Mouse (Mus musculus) stomach, embryonic 14.5 days (tissue): ENCODE data around the gene Cbx4. TPM values are rescaled to one million over a fixed set of nuclear protein-coding genes. Genes with fewer than 3 reads are reported as not detected.
A peak's percentile ranks its signal among the peaks of the same experiment; 100 is the strongest.

Source experiments
- ATAC-seq: fragments of 200-750 bp; cut with Nextera tagmentation; 2 replicates; pipeline ENCODE4 v1.8.0; 2017; ENCODE audit warnings: low read depth, moderate TSS enrichment; ENCODE audit not compliant: insufficient number of reproducible peaks, insufficient read depth, low FRiP score
- H3K27ac ChIP-seq: fragments of 300-500 bp; sonication (generic); 2 replicates; pipeline ENCODE4 v1.5.1; 2014; ENCODE audit warnings: mild to moderate bottlenecking, low read length, moderate library complexity, mixed read lengths
- H3K27me3 ChIP-seq: fragments of 300-500 bp; sonication (generic); 2 replicates; pipeline ENCODE4 v1.6.1; 2014; ENCODE audit warnings: low read length, control low read depth, mixed read lengths; ENCODE audit not compliant: control insufficient read depth, insufficient read depth
- H3K36me3 ChIP-seq: fragments of 300-500 bp; sonication (generic); 2 replicates; pipeline ENCODE4 v1.6.1; 2014; ENCODE audit warnings: mild to moderate bottlenecking, control low read depth, low read length, moderate library complexity, mixed read lengths; ENCODE audit not compliant: control insufficient read depth, insufficient read depth
- H3K4me1 ChIP-seq: fragments of 300-500 bp; sonication (generic); 2 replicates; pipeline ENCODE4 v1.6.1; 2014; ENCODE audit warnings: low read length, control low read depth, mixed read lengths; ENCODE audit not compliant: control insufficient read depth, insufficient read depth
- H3K4me2 ChIP-seq: fragments of 300-500 bp; sonication (generic); replicated peaks from 2 replicates; pipeline ENCODE4 v1.6.1; 2014; ENCODE audit warnings: low read depth, low read length, control low read depth
- H3K4me3 ChIP-seq: fragments of 300-500 bp; sonication (generic); 2 replicates; pipeline ENCODE4 v1.5.1; 2014; ENCODE audit warnings: low read depth, low read length, control low read depth
- H3K9ac ChIP-seq: fragments of 300-500 bp; sonication (generic); replicated peaks from 2 replicates; pipeline ENCODE4 v1.6.1; 2014; ENCODE audit warnings: low read depth, mild to moderate bottlenecking, control low read depth, low read length, moderate library complexity, mixed read lengths
- H3K9me3 ChIP-seq: fragments of 300-500 bp; sonication (generic); 2 replicates; pipeline ENCODE4 v1.6.1; 2016; ENCODE audit warnings: low read depth, low read length, control low read depth; ENCODE audit not compliant: control insufficient read depth
- WGBS: fragments of 180-500 bp; shearing (Covaris S2); extraction: QIAGEN DNeasy Blood & Tissue Kit; methylation state at CpG from one replicate; pipeline ENCODE4 v1.1.7; 2014; 5-methylcytosine and 5-hydroxymethylcytosine counted together
- polyA plus RNA-seq: library from polyadenylated mRNA; unstranded; fragments of >200 nt; fragmentation: Nextera tagmentation; extraction: Ambion mirVana; gene quantifications from 2 replicates; pipeline ENCODE4 v1.2.1, GENCODE M21; 2014

The Cbx4 gene
- polyA plus RNA-seq, 1 experiment from 2014 or later: 7.0 TPM

GRCm38 (mm10) chr11:119090076-119090960 lies 4.3 kb upstream of the Cbx4 start:
- Histone ChIP-seq H3K36me3 (no peaks in the 10 kb centered on the region), H3K4me3 (peak overlapping the region; percentile 51), H3K4me1 (peaks cover 26% of the 10 kb centered on the region), H3K9ac (peak overlapping the region; percentile 41), H3K9me3 (no peaks in the 10 kb centered on the region), H3K27me3 (peaks cover 14% of the 10 kb centered on the region; the same call in 1 of the 2 replicates), H3K27ac (peak overlapping the region; percentile 7; the same call in 1 of the 2 replicates), H3K4me2 (peak overlapping the region; percentile 97)
- WGBS: under 1% methylated on average over 75 of the region's 75 CpGs
- ATAC-seq: no peak; the same call in 1 of the 2 replicates

GRCm38 (mm10) chr11:119089235-119090075 lies 3.4 kb upstream of the Cbx4 start:
- Histone ChIP-seq H3K4me3 (peak overlapping the region; percentile 51), H3K4me1 (peaks cover 29% of the 10 kb centered on the region), H3K27me3 (peaks cover 14% of the 10 kb centered on the region; the same call in 1 of the 2 replicates), H3K9ac (no peak overlapping the region), H3K27ac (no peak overlapping the region), H3K36me3 (no peaks in the 10 kb centered on the region), H3K4me2 (peak overlapping the region; percentile 97), H3K9me3 (no peaks in the 10 kb centered on the region)
- 1% methylated on average over 41 of the region's 41 CpGs for WGBS
- no peak for ATAC-seq

GRCm38 (mm10) chr11:119088391-119089234 lies 2.6 kb upstream of the Cbx4 start:
- WGBS: 3% methylated on average over 28 of the region's 28 CpGs
- Histone ChIP-seq H3K9me3 (no peaks in the 10 kb centered on the region), H3K4me3 (no peak overlapping the region), H3K4me1 (peaks cover 37% of the 10 kb centered on the region), H3K9ac (no peak overlapping the region), H3K36me3 (no peaks in the 10 kb centered on the region), H3K27me3 (peaks cover 14% of the 10 kb centered on the region; the same call in 1 of the 2 replicates), H3K4me2 (no peak overlapping the region), H3K27ac (no peak overlapping the region)
- ATAC-seq: no peak

GRCm38 (mm10) chr11:119087301-119088082 lies 1.5 kb upstream of the Cbx4 start:
- peaks cover 2% of the 10 kb centered on the region; the same call in 1 of the 2 replicates for H3K36me3 ChIP-seq
- peaks cover 14% of the 10 kb centered on the region; the same call in 1 of the 2 replicates for H3K27me3 ChIP-seq
- no peak for ATAC-seq
- H3K9me3 ChIP-seq: no peaks in the 10 kb centered on the region
- no peak overlapping the region; the same call in 1 of the 2 replicates for H3K4me2 ChIP-seq
- 5% methylated on average over 35 of the region's 35 CpGs for WGBS
- H3K27ac ChIP-seq: no peak overlapping the region
- no peak overlapping the region for H3K9ac ChIP-seq
- no peak overlapping the region for H3K4me3 ChIP-seq
- peaks cover 48% of the 10 kb centered on the region for H3K4me1 ChIP-seq

GRCm38 (mm10) chr11:119085279-119086062 lies 550 bp downstream of the Cbx4 start:
- Histone ChIP-seq H3K4me2 (peak overlapping the region; percentile 73), H3K27ac (peak overlapping the region; percentile 99), H3K27me3 (peaks cover 17% of the 10 kb centered on the region; the same call in 1 of the 2 replicates), H3K9ac (peak overlapping the region; percentile 92), H3K4me1 (peaks cover 56% of the 10 kb centered on the region), H3K9me3 (no peaks in the 10 kb centered on the region), H3K4me3 (peak overlapping the region; percentile 91), H3K36me3 (peaks cover 21% of the 10 kb centered on the region)
- peak; percentile 47 for ATAC-seq
- under 1% methylated on average over 56 of the region's 66 CpGs for WGBS

GRCm38 (mm10) chr11:119084446-119085278 lies 1.4 kb downstream of the Cbx4 start:
- H3K4me1 ChIP-seq: peaks cover 54% of the 10 kb centered on the region
- H3K27ac ChIP-seq: peak overlapping the region; percentile 99
- H3K4me2 ChIP-seq: peak overlapping the region; percentile 73
- ATAC-seq: no peak
- peak overlapping the region; percentile 91 for H3K4me3 ChIP-seq
- H3K9ac ChIP-seq: peak overlapping the region; percentile 92
- peaks cover 22% of the 10 kb centered on the region for H3K36me3 ChIP-seq
- WGBS: 3% methylated on average over 18 of the region's 18 CpGs
- H3K27me3 ChIP-seq: peaks cover 12% of the 10 kb centered on the region; the same call in 1 of the 2 replicates
- H3K9me3 ChIP-seq: no peaks in the 10 kb centered on the region
